Mouse (Mus musculus): Measurements from ENCODE around the gene Mpeg1. TPM values are rescaled to one million over a fixed set of nuclear protein-coding genes. Genes with fewer than 3 reads are reported as not detected.
A peak's percentile ranks its signal among the peaks of the same experiment; 100 is the strongest.

Mpeg1 gene
- polyA plus RNA-seq, 1 experiment from 2014 or later: 0.39 TPM

DNA sequence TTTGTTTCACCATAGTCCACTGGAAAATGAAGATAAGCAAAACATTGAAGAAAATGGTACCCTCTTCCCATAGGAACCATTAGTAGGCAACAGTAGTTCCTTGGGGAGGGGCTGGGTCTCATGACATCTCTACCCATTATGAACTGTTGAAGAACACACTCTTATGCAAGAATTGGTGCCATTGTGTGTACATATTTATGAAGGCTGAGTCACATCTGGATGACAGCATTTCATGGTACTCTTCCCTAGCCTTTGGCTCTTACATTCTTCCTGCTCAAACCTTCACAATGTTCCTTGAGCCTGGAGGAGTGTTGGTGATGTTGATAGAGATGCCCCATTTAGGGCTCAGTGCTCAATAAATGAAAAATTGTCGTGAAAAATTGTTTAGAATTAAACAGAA lies 21.0 kb upstream of the Mpeg1 start:
- WGBS: 23% methylated on average over 1 of the region's 1 CpGs

DNA sequence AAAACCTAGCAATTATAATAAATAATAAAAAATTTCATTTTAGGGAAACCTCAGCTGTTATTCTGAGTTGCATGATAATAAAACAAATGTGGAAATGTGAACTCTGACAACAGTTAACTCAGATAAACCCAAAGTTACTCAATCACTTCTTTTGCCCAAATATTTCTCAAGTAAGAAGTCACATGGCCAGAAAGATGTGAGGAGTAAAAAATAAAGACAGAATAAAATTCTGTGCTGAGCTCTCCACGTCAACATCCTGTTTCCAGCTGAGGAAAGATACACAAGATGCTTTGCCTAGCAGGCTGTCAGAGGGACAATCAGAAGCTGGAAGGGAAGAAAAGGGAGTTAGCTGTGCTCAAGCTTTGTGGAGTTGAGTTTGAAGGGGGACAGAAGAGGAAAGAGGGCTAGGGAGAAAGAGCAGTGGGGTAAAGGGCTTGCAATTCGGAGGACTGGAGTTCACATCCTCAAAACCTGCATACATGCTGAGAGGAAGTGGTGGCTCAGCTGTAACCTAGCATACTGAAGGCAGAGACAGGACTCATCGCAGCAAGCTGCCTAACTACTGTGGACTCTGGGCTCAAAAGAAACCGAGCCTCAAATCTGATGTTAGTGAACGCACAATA lies 20.4 kb upstream of the Mpeg1 start:
- H3K4me2 ChIP-seq: no peak overlapping the region
- no peaks in the 10 kb centered on the region for H3K36me3 ChIP-seq
- 65% methylated on average over 5 of the region's 5 CpGs for WGBS
- no peaks in the 10 kb centered on the region for H3K27me3 ChIP-seq (replicated peaks)
- no peak overlapping the region for H3K4me3 ChIP-seq
- H3K9me3 ChIP-seq: no peaks in the 10 kb centered on the region
- no peak for ATAC-seq (ENCODE audit: extremely low read depth, insufficient number of reproducible peaks, low FRiP score, low TSS enrichment)
- no peaks in the 10 kb centered on the region for H3K4me1 ChIP-seq
- H3K27ac ChIP-seq (replicated peaks): no peak overlapping the region
- H3K9ac ChIP-seq: no peak overlapping the region

More for the DNA sequence above, 21.0 kb upstream of the Mpeg1 start:
- no peak for ATAC-seq (ENCODE audit: extremely low read depth, insufficient number of reproducible peaks, low FRiP score, low TSS enrichment)
- Histone ChIP-seq H3K4me3 (no peak overlapping the region), H3K4me2 (no peak overlapping the region), H3K9me3 (no peaks in the 10 kb centered on the region), H3K9ac (no peak overlapping the region), H3K27ac (replicated peaks) (no peak overlapping the region), H3K36me3 (no peaks in the 10 kb centered on the region), H3K27me3 (replicated peaks) (no peaks in the 10 kb centered on the region), H3K4me1 (no peaks in the 10 kb centered on the region)

DNA sequence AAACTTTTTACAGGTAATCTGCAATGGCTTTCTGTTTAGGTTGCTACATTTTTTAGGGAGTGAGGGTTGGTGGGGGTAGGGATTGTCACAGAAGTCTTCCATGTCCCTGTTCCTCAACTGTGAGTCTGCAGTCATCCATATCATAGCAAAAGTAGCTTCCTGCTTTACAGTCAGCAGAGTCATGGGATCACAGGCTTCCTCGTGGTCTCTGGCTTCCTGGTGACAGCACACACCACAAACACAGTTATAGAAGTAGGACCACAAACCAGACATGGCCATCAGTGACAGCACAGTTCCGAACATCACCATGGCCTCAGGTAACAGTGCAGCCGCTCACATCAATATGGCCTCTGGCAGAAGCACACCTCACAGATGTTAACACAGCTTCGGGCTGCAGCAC lies 18.0 kb upstream of the Mpeg1 start:
- WGBS: 62% methylated on average over 4 of the region's 4 CpGs
- no peak overlapping the region for H3K27ac ChIP-seq (replicated peaks)
- no peaks in the 10 kb centered on the region for H3K9me3 ChIP-seq
- no peaks in the 10 kb centered on the region for H3K4me1 ChIP-seq
- H3K27me3 ChIP-seq (replicated peaks): no peaks in the 10 kb centered on the region
- no peak overlapping the region for H3K9ac ChIP-seq
- H3K36me3 ChIP-seq: no peaks in the 10 kb centered on the region
- no peak overlapping the region for H3K4me3 ChIP-seq
- no peak for ATAC-seq (ENCODE audit: extremely low read depth, insufficient number of reproducible peaks, low FRiP score, low TSS enrichment)
- H3K4me2 ChIP-seq: 0 out of 2 replicates have a peak overlapping the region, but pooled peaks have one; percentile 29

DNA sequence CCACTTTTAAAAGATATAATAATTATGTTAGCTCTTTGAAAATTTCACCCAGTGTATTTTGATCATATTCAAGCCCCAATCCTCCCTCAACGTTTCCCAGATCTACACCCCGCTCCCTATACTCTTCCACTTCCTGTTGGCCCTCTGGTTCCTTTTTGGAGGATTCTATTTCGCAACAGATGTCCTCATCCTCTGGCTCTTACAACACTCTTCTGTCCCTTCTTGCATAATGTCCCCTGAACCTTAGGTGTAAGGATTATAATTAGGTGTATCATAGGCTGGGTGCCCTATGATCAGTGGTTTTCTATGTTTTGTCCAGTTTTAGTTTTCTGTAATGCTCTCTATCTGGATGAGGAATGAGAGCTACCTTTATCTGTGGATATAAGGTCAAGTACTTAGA lies 15.6 kb upstream of the Mpeg1 start:
- Histone ChIP-seq H3K27ac (replicated peaks) (no peak overlapping the region), H3K9ac (no peak overlapping the region), H3K4me2 (no peak overlapping the region), H3K9me3 (no peaks in the 10 kb centered on the region), H3K4me3 (no peak overlapping the region), H3K27me3 (replicated peaks) (no peaks in the 10 kb centered on the region), H3K4me1 (no peaks in the 10 kb centered on the region), H3K36me3 (no peaks in the 10 kb centered on the region)
- 66% methylated on average over 3 of the region's 3 CpGs for WGBS
- ATAC-seq (ENCODE audit: extremely low read depth, insufficient number of reproducible peaks, low FRiP score, low TSS enrichment): no peak

DNA sequence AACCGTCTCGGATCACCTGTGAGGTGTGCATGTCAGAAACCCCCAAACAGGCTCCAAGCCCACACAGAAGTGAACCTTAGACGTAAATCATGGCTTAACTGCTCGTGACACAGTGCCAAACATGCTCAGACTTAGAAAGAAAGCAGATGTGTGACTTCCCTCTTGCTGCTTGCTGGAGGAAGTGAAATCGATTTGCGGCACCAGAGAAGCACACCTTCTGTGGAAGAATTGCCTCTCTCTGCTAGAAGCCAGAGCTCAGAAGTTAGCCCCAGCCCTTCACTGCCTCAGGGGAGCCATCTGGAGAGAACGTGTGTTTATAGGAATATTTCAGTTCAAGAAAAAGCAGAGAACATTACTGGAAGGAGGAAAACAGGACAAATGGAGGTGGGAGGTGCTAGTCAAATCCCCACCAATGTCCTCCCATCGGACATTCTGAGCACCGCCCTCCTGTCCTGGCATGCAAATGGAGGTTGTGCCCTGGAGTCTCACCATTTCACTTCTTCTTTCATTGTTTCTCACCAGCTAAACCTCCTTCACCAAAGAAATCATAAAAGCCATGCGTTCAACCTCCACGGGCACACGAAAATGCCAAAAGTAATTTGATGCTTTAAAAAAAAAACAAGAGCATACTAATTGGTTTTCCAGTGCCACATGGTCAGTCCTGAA lies 3.0 kb upstream of the Mpeg1 start:
- H3K9ac ChIP-seq: no peak overlapping the region
- no peaks in the 10 kb centered on the region for H3K36me3 ChIP-seq
- H3K4me1 ChIP-seq: no peaks in the 10 kb centered on the region
- H3K4me2 ChIP-seq: no peak overlapping the region
- no peaks in the 10 kb centered on the region for H3K27me3 ChIP-seq (replicated peaks)
- no peak overlapping the region for H3K27ac ChIP-seq (replicated peaks)
- no peaks in the 10 kb centered on the region for H3K9me3 ChIP-seq
- 78% methylated on average over 12 of the region's 12 CpGs for WGBS
- ATAC-seq (ENCODE audit: extremely low read depth, insufficient number of reproducible peaks, low FRiP score, low TSS enrichment): no peak
- no peak overlapping the region for H3K4me3 ChIP-seq

DNA sequence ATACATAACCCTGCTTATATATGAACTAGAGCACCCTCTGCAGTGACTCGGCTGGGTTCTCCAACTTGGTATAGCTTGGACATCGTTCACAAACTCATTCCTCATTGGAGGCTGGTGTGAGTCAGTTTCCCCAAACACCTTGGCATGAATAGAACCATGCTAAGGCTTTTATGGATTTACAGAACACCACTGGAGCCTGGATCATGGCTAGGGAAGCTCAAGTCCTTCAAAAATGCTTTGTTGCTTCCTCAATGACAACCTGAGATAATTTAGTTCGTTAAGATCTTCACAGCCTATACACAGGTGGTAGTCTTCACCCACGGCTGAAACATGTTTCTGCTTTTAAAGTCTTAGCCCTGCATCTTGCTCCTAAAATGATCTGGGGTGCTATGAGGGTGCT lies 1.1 kb upstream of the Mpeg1 start:
- 78% methylated on average over 4 of the region's 4 CpGs for WGBS
- no peak for ATAC-seq (ENCODE audit: extremely low read depth, insufficient number of reproducible peaks, low FRiP score, low TSS enrichment)
- H3K4me3 ChIP-seq: no peak overlapping the region
- H3K36me3 ChIP-seq: no peaks in the 10 kb centered on the region
- H3K9ac ChIP-seq: no peak overlapping the region
- no peak overlapping the region for H3K27ac ChIP-seq (replicated peaks)
- H3K27me3 ChIP-seq (replicated peaks): no peaks in the 10 kb centered on the region
- H3K4me2 ChIP-seq: no peak overlapping the region
- no peaks in the 10 kb centered on the region for H3K9me3 ChIP-seq
- peaks cover 17% of the 10 kb centered on the region for H3K4me1 ChIP-seq

DNA sequence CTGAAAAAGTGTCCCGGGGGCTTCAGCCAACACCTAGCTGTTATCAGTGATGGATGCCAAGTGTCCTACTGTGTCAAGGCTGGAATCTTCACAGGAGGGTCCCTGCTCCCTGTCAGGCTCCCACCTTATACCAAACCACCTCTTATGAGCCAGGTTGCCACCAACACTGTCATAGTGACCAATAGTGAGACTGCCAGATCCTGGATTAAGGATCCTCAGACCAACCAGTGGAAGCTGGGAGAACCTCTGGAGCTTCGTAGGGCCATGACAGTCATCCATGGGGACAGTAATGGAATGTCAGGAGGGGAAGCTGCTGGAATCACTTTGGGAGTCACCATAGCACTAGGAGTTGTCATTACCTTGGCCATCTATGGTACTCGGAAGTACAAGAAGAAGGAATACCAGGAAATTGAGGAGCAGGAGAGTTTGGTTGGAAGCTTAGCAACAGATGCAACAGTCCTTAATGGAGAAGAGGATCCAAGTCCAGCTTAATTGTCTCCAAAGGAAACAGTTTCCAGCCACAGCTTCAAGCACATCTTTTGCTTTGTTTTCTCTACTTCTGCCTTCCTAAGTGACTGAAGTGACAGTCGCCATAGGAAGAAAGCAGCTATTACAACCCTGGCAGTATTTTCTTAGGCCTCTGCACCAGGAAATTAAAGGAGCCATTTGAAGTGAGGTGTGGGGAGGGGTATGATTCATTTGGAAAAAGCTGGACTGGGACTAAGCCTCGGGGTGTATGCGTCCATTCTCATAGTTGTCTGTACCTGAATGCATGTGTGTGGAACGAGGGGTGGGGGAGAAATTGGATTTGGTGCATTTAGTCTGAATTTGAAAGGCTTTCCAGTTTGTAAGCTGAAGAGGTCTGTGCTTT lies 2.5 kb downstream of the Mpeg1 start:
- H3K4me2 ChIP-seq: no peak overlapping the region
- H3K27me3 ChIP-seq (replicated peaks): no peaks in the 10 kb centered on the region
- ATAC-seq (ENCODE audit: extremely low read depth, insufficient number of reproducible peaks, low FRiP score, low TSS enrichment): no peak
- H3K9ac ChIP-seq: no peak overlapping the region
- no peaks in the 10 kb centered on the region for H3K9me3 ChIP-seq
- H3K4me1 ChIP-seq: peaks cover 19% of the 10 kb centered on the region
- H3K36me3 ChIP-seq: no peaks in the 10 kb centered on the region
- 62% methylated on average over 7 of the region's 7 CpGs for WGBS
- no peak overlapping the region for H3K4me3 ChIP-seq
- no peak overlapping the region for H3K27ac ChIP-seq (replicated peaks)

DNA sequence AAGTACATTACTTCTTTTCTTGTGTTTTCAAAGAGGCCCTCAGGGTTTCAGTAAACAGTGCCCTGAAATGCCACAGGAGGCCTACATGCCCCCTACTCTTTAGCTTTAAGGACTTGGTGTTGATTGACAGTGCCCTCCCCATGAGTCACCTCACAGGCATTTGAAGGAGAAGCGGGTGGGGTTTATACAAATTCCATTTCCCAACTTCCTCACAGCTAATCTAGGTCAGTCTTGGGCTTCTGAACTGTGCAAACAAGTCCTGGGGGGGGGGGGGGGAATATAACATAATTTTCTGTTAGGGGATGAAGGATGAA lies 3.1 kb downstream of the Mpeg1 start:
- Histone ChIP-seq H3K36me3 (no peaks in the 10 kb centered on the region), H3K27ac (replicated peaks) (no peak overlapping the region), H3K4me1 (peaks cover 19% of the 10 kb centered on the region), H3K27me3 (replicated peaks) (no peaks in the 10 kb centered on the region), H3K9me3 (no peaks in the 10 kb centered on the region), H3K4me3 (no peak overlapping the region), H3K4me2 (no peak overlapping the region), H3K9ac (no peak overlapping the region)
- 10% methylated on average over 1 of the region's 1 CpGs for WGBS
- ATAC-seq (ENCODE audit: extremely low read depth, insufficient number of reproducible peaks, low FRiP score, low TSS enrichment): no peak

DNA sequence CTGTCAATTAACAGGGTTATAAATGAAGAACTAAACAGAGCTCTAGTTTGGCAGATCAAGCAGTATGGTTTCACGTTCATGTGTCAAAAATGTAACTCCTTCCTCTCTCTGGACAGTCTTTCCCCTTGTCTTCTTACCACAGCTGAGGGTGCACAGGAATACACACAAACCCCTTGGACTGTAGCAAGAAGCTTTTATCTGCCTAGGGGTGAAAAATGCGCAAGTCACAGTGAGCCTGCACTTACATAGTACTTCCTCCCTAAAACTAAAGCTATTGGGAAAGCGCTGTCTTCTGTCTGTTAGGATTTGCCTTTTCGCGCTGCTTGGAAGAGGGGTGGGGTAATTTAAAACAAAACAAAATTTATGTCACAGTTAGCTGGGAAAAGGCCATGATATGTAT lies 3.5 kb downstream of the Mpeg1 start:
- Histone ChIP-seq H3K9ac (peak overlapping the region; percentile 33; the same call in 1 of the 2 replicates), H3K27ac (replicated peaks) (0 out of 2 replicates have a peak overlapping the region, but pooled peaks have one; percentile 15), H3K27me3 (replicated peaks) (no peaks in the 10 kb centered on the region), H3K36me3 (no peaks in the 10 kb centered on the region), H3K9me3 (no peaks in the 10 kb centered on the region), H3K4me1 (peaks cover 19% of the 10 kb centered on the region), H3K4me3 (no peak overlapping the region), H3K4me2 (no peak overlapping the region)
- no peak for ATAC-seq (ENCODE audit: extremely low read depth, insufficient number of reproducible peaks, low FRiP score, low TSS enrichment)
- 65% methylated on average over 5 of the region's 5 CpGs for WGBS

DNA sequence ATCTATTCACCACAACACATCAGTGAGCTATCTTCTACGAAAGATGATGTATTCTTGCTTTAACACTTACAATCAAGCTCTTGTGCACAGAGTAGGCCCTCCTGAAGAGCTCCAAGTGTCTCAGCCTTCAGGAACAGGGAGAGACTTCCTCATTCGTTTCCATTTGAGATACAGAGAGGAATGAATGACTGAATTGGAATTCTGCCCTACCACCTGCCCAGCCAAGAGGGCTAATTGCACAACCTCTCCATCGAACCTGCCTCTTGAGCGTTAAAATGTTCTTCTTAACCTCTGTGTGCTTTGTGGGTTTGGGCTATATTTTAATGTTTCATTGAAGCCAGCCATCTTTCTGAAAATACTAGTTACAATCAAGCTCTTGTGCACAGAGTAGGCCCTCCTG lies 4.1 kb downstream of the Mpeg1 start:
- Histone ChIP-seq H3K9me3 (no peaks in the 10 kb centered on the region), H3K27ac (replicated peaks) (no peak overlapping the region), H3K4me1 (peaks cover 19% of the 10 kb centered on the region), H3K36me3 (no peaks in the 10 kb centered on the region), H3K27me3 (replicated peaks) (no peaks in the 10 kb centered on the region), H3K9ac (no peak overlapping the region), H3K4me3 (no peak overlapping the region), H3K4me2 (no peak overlapping the region)
- no peak for ATAC-seq (ENCODE audit: extremely low read depth, insufficient number of reproducible peaks, low FRiP score, low TSS enrichment)
- 63% methylated on average over 4 of the region's 4 CpGs for WGBS

DNA sequence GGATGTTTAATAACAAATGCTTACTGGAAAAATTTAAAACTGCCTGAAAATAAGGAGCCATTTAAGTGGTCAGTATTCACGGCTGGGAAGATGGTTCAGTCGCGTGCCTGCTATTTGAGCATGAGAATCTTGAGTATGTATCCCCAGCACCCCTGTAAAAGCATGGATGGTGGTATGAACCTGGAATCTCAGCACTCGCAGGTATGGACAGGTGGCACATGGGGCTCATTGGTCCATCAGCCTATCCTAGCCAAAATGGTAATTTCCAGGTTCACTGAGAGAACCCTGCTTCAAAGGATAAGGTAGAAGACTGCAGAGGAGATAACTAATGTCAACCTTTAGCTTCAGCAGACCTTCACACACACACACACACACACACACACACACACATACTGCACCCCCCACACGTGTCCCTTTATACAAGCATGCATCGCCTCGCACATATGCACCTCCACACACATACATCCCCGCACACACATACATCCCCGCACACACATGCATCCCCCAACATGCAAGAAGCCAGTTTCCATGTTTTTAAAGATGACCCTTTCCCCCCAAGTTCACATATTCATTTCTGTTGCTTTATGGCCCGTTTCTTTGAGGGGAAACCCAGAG lies 5.1 kb downstream of the Mpeg1 start:
- Histone ChIP-seq H3K36me3 (no peaks in the 10 kb centered on the region), H3K9me3 (no peaks in the 10 kb centered on the region), H3K4me1 (peaks cover 19% of the 10 kb centered on the region), H3K4me3 (no peak overlapping the region), H3K9ac (no peak overlapping the region), H3K27ac (replicated peaks) (no peak overlapping the region), H3K27me3 (replicated peaks) (no peaks in the 10 kb centered on the region), H3K4me2 (no peak overlapping the region)
- ATAC-seq (ENCODE audit: extremely low read depth, insufficient number of reproducible peaks, low FRiP score, low TSS enrichment): no peak
- 87% methylated on average over 10 of the region's 10 CpGs for WGBS
